Mouse (Mus musculus) thymus, adult 2 months (tissue): ENCODE results near the gene Prr15l. TPM values are rescaled to one million over a fixed set of nuclear protein-coding genes. Genes with fewer than 3 reads are reported as not detected.

Experiments used
- DNase-seq: peaks from one replicate; pipeline ENCODE4 v3.0.0; 2021
- H3K27ac ChIP-seq: fragments of 200-500 bp; 2 replicates; pipeline ENCODE4 v1.5.1; 2012; ENCODE audit warnings: low read length, control low read depth; ENCODE audit not compliant: control insufficient read depth, insufficient read depth
- H3K27me3 ChIP-seq: fragments of 200-500 bp; 2 replicates; pipeline ENCODE4 v1.6.1; 2012; ENCODE audit warnings: mild to moderate bottlenecking, low read length, moderate library complexity, mixed read lengths; ENCODE audit not compliant: control insufficient read depth, insufficient read depth
- H3K36me3 ChIP-seq: fragments of 200-500 bp; 2 replicates; pipeline ENCODE4 v1.6.1; 2012; ENCODE audit warnings: mild to moderate bottlenecking, low read length, moderate library complexity; ENCODE audit not compliant: control insufficient read depth, insufficient read depth
- H3K4me1 ChIP-seq: fragments of 200-500 bp; replicated peaks from 2 replicates; pipeline ENCODE4 v1.6.1; 2012; ENCODE audit warnings: low read length; ENCODE audit not compliant: control insufficient read depth, insufficient read depth
- H3K4me3 ChIP-seq: fragments of 200-500 bp; 2 replicates; pipeline ENCODE4 v1.5.1; 2012; ENCODE audit warnings: mild to moderate bottlenecking, low read length, control low read depth, moderate library complexity; ENCODE audit not compliant: control insufficient read depth, insufficient read depth
- CTCF ChIP-seq: fragments of 200-500 bp; IDR thresholded peaks from 2 replicates; pipeline ENCODE4 v1.5.1; 2012; ENCODE audit warnings: mild to moderate bottlenecking, control low read depth, low read length, moderate library complexity, borderline replicate concordance; ENCODE audit not compliant: control insufficient read depth, poor library complexity, insufficient read depth; ENCODE audit errors: extremely low read depth
- POLR2A ChIP-seq: fragments of 200-500 bp; IDR thresholded peaks from 2 replicates; pipeline ENCODE4 v1.6.1; 2012; ENCODE audit warnings: mild to moderate bottlenecking, low read length, control low read depth, moderate library complexity; ENCODE audit not compliant: control insufficient read depth, poor library complexity, insufficient read depth; ENCODE audit errors: extremely low read depth
- WGBS: fragments of 180-500 bp; shearing (Covaris S2); methylation state at CpG from one replicate; pipeline ENCODE4 v1.1.7; 2018; 5-methylcytosine and 5-hydroxymethylcytosine counted together
- polyA plus RNA-seq: library from polyadenylated mRNA; depleted of rRNA; stranded (reverse); fragments of >200 nt; gene quantifications from 2 replicates; pipeline ENCODE4 v1.2.3, GENCODE M21; 2012; rRNA removed

The Prr15l gene
- polyA plus RNA-seq, 1 experiment = 1.3 TPM

DNA sequence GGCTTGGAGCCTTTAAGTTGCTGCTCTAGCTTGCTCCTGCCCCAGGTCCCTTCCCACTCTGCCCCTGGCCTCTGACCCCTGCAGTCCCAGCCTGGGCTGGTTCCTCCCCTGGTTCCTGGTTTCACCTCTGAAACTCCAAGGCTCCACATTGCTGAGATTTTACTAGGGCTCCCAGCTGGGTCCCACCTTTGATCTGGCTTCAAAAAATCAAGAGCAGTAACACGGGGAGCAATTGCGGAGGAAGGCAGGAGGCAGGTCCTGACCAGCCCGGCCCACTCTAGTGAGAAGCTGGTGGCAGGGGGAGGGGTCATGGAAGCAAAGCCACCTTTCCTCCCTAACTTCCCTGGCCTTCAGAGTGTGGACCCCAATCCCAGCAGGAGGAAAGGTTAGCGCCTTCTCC lies 57.0 kb downstream of the Prr15l start:
- 72% methylated on average over 4 of the region's 4 CpGs for WGBS
- H3K27me3 ChIP-seq = no peaks in the 10 kb centered on the region
- H3K4me3 ChIP-seq = no peak overlapping the region
- no peaks in the 10 kb centered on the region for H3K36me3 ChIP-seq
- no peak overlapping the region for H3K27ac ChIP-seq
- no peak for DNase-seq
- peaks cover 42% of the 10 kb centered on the region for H3K4me1 ChIP-seq
- no peak for TF ChIP-seq POLR2A
- no peak for TF ChIP-seq CTCF

DNA sequence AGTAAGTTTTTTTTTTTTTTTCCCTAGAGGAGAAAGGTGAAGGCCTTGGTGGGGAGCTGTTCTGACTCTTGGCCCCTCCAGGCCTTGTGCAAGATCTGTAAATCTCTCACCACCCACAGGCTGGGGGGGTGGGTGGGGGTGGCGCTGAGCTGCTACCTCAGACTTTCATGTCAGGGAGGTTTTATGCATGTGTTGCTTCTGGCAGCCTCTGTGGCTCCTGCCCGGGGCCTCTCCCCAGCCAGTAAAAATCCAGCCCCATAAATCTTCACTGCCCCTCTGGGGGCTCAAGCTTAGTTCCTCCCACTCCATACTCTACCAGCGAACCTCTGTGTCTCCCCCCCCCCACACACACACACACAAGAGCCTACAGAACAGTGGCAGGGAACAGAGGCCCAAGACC lies 58.6 kb downstream of the Prr15l start:
- Histone ChIP-seq H3K27ac (peak overlapping the region; percentile 71), H3K36me3 (no peaks in the 10 kb centered on the region), H3K4me3 (no peak overlapping the region), H3K27me3 (no peaks in the 10 kb centered on the region), H3K4me1 (peaks cover 46% of the 10 kb centered on the region)
- DNase-seq = no peak
- TF ChIP-seq POLR2A = no peak
- WGBS = 38% methylated on average over 3 of the region's 3 CpGs

Other genes starting within 250 kb of the Prr15l start
- 25.0 and 26.2 TPM in 2 replicates for gene Snx11, start 150.5 kb upstream of the Prr15l start, polyA plus RNA-seq
- 52.3 and 61.2 TPM in 2 replicates for gene Cbx1, start 139.0 kb upstream of the Prr15l start, polyA plus RNA-seq
- gene Nfe2l1, start 98.1 kb upstream of the Prr15l start, polyA plus RNA-seq = 136 and 170 TPM in 2 replicates
- 24.5 and 25.3 TPM in 2 replicates for gene Copz2, start 78.2 kb upstream of the Prr15l start, polyA plus RNA-seq
- gene Cdk5rap3, start 11.6 kb upstream of the Prr15l start, polyA plus RNA-seq = 94.2 and 95.5 TPM in 2 replicates
- 22.5 and 25.7 TPM in 2 replicates for gene Pnpo, start 15.9 kb downstream of the Prr15l start, polyA plus RNA-seq
- gene Sp2, start 54.9 kb downstream of the Prr15l start, polyA plus RNA-seq = 46.6 and 63.0 TPM in 2 replicates
- 5.6 TPM in 2 replicates for gene Sp6, start 85.3 kb downstream of the Prr15l start, polyA plus RNA-seq
- gene Scrn2, start 101.8 kb downstream of the Prr15l start, polyA plus RNA-seq = 18.6 and 20.5 TPM in 2 replicates
- gene Lrrc46, start 113.3 kb downstream of the Prr15l start, polyA plus RNA-seq = 0.46 and 0.58 TPM in 2 replicates
- gene Mrpl10, start 113.5 kb downstream of the Prr15l start, polyA plus RNA-seq = 90.1 and 95.4 TPM in 2 replicates
- 36.7 and 37.7 TPM in 2 replicates for gene Osbpl7, start 122.5 kb downstream of the Prr15l start, polyA plus RNA-seq
- gene Tbx21, start 187.2 kb downstream of the Prr15l start, polyA plus RNA-seq = 4.0 TPM in 2 replicates
- gene Tbkbp1, start 223.4 kb downstream of the Prr15l start, polyA plus RNA-seq = 7.3 and 8.8 TPM in 2 replicates